In the genomic region with DNA sequence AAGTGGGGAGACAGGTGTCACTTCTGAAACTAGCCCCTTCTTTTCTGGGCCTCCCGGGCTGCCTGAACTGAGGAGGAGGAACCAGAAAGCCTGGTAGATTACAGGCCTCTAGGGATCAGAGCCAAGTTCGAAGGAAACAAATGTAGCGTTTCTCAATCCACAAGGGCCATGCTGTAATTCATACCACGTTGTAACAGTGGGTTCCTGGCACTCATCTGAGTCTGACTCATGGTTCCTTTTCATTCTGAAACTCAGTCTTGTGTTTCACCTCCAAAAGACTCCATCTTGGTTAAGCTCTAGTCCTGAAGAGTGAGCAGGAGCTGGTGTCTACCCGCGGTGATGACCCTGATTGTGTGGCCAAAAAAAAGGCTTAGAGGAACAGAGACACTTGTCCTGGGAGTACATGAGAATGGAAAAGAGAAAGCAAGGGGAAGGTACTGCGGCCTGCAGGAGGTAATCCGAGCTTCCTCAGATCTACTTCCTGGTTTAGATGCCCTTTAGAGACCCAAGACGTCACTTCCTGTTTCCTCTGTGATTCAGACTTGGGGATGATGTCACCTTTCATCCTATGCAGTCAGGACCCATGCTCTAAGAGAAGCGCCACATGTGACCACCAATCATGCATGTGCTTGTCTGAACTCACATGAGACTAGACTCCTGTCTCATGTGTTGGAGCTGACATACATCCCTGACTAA, we compare ENCODE assay signal across 10 mouse cellular contexts. TPM values are rescaled to one million over a fixed set of nuclear protein-coding genes. Genes with fewer than 3 reads are reported as not detected.
A peak's percentile ranks its signal among the peaks of the same experiment; 100 is the strongest.
DNase-seq lines count a peak whose midpoint lies in the region; ATAC-seq and TF ChIP-seq lines count a peak whose summit lies in the region.
"Had no signal": no experiment of that assay in that cellular context is flagged by ENCODE, and none has a peak within 500 bp of the region (broad histone marks: within the 10 kb centered on the region; RNA-seq: fewer than 3 reads in every experiment).

No protein-coding gene starts in this region.

- peak overlapping the region; percentile 47; the same call in 1 of the 2 replicates for H3K27ac ChIP-seq in kidney, postnatal 0 days

- no peak for ATAC-seq in kidney, postnatal 0 days (replicated peaks; ENCODE audit: low FRiP score, low read depth)
- ATAC-seq in granulocyte monocyte progenitor cell, adult 5-6 weeks (replicated peaks; ENCODE audit: poor library complexity, severe bottlenecking) = peak; percentile 75
- ATAC-seq in neutrophil, adult 5-6 weeks (ENCODE audit: extremely low read depth, insufficient number of reproducible peaks, low FRiP score, poor library complexity, severe bottlenecking) = peak; percentile 86

- H3K36me3 ChIP-seq in kidney, postnatal 0 days (ENCODE audit: insufficient read depth, low read length) = no peaks in the 10 kb centered on the region

- no peak for DNase-seq in kidney, postnatal 0 days (ENCODE audit: low spot score)
- no peak for DNase-seq in kidney, postnatal 4 days
- DNase-seq in T-cell, adult 2 months (ENCODE audit: low spot score) = peak; percentile 65
- DNase-seq in cerebellum, postnatal 36 days = no peak
- no peak for DNase-seq in spleen, adult 12 weeks (ENCODE audit: low spot score)
- DNase-seq in left cerebral cortex, adult 11 months (ENCODE audit: low spot score) = no peak
- DNase-seq: cerebellum, postnatal 10 days; gastrocnemius, postnatal 14 days had no signal

- no peak overlapping the region for H3K9ac ChIP-seq in kidney, postnatal 0 days (ENCODE audit: low read depth, low read length)

- TF ChIP-seq CTCF in kidney, postnatal 0 days (IDR thresholded peaks at IDR 0.05; ENCODE audit: low read depth) = no peak

- H3K4me2 ChIP-seq in kidney, postnatal 0 days (ENCODE audit: low read length) = no peak overlapping the region

- no peaks in the 10 kb centered on the region for H3K9me3 ChIP-seq in kidney, postnatal 0 days (replicated peaks; ENCODE audit: low read length)

- no peak overlapping the region for H3K4me3 ChIP-seq in kidney, postnatal 0 days (replicated peaks; ENCODE audit: low read depth, low read length)

- no peaks in the 10 kb centered on the region for H3K27me3 ChIP-seq in kidney, postnatal 0 days (ENCODE audit: insufficient read depth, low read length)

- WGBS in kidney, postnatal 0 days = 68% methylated on average over 10 of the region's 10 CpGs

- no peaks in the 10 kb centered on the region for H3K4me1 ChIP-seq in kidney, postnatal 0 days (replicated peaks; ENCODE audit: insufficient read depth, low read length)

RNA-seq across cellular contexts. Expression of a gene that starts 30.3 kb away (rescaled TPM):
- polyA plus RNA-seq in kidney, postnatal 0 days (2015; fragmentation: Nextera tagmentation; extraction: Ambion mirVana) = 43.8 and 49.2 TPM in 2 replicates
- total RNA-seq in granulocyte monocyte progenitor cell, adult 5-6 weeks (2014; fragmentation: Nextera tagmentation) = 50.8 and 68.0 TPM in 2 replicates
- total RNA-seq in granulocyte monocyte progenitor cell, adult 5-6 weeks (2017) = 50.6 and 73.7 TPM in 2 replicates
- 4.2 and 5.4 TPM in 2 replicates for total RNA-seq in neutrophil, adult 5-6 weeks (2017)
